Mouse (Mus musculus): ENCODE data around the gene Srsf12. TPM values are rescaled to one million over a fixed set of nuclear protein-coding genes. Genes with fewer than 3 reads are reported as not detected.
A peak's percentile ranks its signal among the peaks of the same experiment; 100 is the strongest.

Gene Srsf12
- polyA plus RNA-seq, 1 experiment from 2014 or later = 2.7 TPM

DNA sequence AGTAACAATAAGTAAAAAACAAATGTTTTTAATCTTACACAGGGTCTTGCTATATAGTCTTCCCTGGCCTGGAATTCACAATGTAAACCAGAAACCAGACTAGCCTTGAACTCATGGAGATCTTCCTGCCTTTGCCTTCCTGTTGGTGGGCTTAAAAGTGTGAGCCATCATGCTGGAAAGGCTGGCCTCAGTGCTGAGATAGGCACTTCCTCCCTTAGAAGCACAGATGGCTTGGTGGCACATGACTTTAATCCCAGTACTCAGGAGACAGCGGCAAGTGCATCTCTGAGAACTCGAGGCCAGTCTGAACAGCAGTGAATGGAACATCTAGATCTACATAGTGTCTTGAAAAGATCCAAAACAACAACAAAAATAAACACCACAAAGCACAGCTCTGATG, 42.1 kb downstream of the Srsf12 start:
- Histone ChIP-seq H3K4me3 (no peak overlapping the region), H3K27ac (replicated peaks) (no peak overlapping the region), H3K36me3 (peaks cover 4% of the 10 kb centered on the region), H3K4me2 (no peak overlapping the region), H3K27me3 (replicated peaks) (no peaks in the 10 kb centered on the region), H3K4me1 (peaks cover 19% of the 10 kb centered on the region), H3K9ac (no peak overlapping the region), H3K9me3 (no peaks in the 10 kb centered on the region)
- WGBS = 71% methylated on average over 2 of the region's 2 CpGs
- ATAC-seq (ENCODE audit: extremely low read depth, insufficient number of reproducible peaks, low FRiP score, low TSS enrichment) = no peak

DNA sequence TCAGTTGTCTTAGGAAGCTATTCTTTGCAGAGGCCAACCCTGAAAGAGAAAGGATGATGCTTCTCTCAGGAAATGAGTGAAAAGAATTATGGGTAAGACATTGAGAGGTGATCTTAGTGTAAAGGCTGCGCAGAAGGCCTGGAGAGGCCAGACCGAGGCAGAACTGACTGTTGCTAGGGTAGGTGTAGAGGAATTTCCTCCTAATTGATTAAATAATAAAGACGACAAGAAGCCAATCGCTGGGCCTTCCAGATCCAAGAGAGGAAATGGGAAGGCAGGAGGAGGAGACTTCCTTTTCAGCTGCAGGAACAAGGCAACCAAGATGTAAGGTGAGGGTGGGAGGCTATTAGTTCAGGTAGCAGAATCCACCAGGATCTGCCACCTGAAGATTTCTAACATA, 45.9 kb downstream of the Srsf12 start:
- Histone ChIP-seq H3K4me3 (no peak overlapping the region), H3K4me2 (no peak overlapping the region), H3K36me3 (no peaks in the 10 kb centered on the region), H3K9ac (no peak overlapping the region), H3K27me3 (replicated peaks) (no peaks in the 10 kb centered on the region), H3K9me3 (no peaks in the 10 kb centered on the region), H3K4me1 (peaks cover 2% of the 10 kb centered on the region; the same call in 1 of the 2 replicates), H3K27ac (replicated peaks) (no peak overlapping the region)
- WGBS = 79% methylated on average over 4 of the region's 4 CpGs
- ATAC-seq (ENCODE audit: extremely low read depth, insufficient number of reproducible peaks, low FRiP score, low TSS enrichment) = no peak

DNA sequence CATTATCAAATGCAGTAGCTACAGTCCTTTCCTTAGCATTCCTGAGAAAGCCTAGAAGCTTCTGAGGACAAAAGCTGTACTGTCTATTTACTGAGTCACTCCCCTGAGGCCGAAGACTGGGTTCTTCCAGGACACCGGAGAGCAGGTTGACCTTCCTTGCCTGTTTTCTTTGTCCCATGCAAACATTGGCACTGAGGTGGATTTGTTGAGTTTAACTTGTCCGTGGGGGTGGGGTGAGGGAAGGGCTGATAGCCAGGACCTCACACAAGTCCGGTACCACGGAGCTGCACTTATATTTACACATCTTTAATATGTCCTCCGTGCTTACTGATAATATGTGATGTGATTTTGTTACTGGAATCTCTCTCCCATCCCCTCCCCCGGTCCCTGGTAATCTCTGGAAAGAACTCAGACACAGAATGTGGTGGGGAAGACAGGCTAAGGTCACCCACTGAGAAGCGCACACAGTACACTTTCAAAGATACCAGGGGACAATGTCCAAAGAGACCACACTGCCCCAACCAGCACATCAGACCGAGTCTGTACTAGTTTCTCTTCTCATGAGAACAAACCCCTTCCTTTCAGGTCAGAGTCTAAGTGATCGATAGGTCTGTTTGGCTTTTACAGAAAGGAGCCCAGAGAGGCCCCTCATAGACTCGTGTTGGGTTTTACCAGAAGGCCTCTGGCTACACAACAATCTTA, 48.6 kb downstream of the Srsf12 start:
- WGBS = 60% methylated on average over 11 of the region's 11 CpGs

DNA sequence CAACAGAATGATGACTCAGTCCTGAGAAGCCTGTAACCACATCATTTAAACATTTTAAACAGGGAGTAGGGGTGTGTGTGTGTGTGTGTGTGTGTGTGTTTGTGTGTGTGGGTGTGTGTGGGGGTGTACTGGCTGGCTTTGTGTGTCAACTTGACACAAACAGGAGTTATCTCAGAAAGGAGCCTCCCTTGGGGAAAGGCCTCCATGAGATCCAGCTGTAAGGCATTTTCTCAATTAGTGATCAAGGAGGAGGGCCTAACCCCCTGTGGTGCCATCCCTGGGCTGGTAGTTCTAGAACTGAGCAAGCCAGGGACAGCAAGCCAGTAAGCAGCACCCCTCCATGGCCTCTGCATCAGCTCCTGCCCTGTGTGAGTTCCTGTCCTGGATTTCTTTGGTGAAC, 51.5 kb downstream of the Srsf12 start:
- Histone ChIP-seq H3K27ac (replicated peaks) (no peak overlapping the region), H3K9me3 (no peaks in the 10 kb centered on the region), H3K36me3 (no peaks in the 10 kb centered on the region), H3K27me3 (replicated peaks) (no peaks in the 10 kb centered on the region), H3K4me2 (no peak overlapping the region), H3K4me1 (peaks cover 19% of the 10 kb centered on the region), H3K4me3 (no peak overlapping the region), H3K9ac (no peak overlapping the region)
- no peak for ATAC-seq (ENCODE audit: extremely low read depth, insufficient number of reproducible peaks, low FRiP score, low TSS enrichment)

More for the DNA sequence above, 48.6 kb downstream of the Srsf12 start:
- H3K9me3 ChIP-seq = no peaks in the 10 kb centered on the region
- no peaks in the 10 kb centered on the region for H3K36me3 ChIP-seq
- no peak for ATAC-seq (ENCODE audit: extremely low read depth, insufficient number of reproducible peaks, low FRiP score, low TSS enrichment)
- no peak overlapping the region for H3K9ac ChIP-seq
- H3K4me3 ChIP-seq = no peak overlapping the region
- H3K27ac ChIP-seq (replicated peaks) = no peak overlapping the region
- H3K27me3 ChIP-seq (replicated peaks) = no peaks in the 10 kb centered on the region
- peaks cover 19% of the 10 kb centered on the region for H3K4me1 ChIP-seq
- H3K4me2 ChIP-seq = no peak overlapping the region

DNA sequence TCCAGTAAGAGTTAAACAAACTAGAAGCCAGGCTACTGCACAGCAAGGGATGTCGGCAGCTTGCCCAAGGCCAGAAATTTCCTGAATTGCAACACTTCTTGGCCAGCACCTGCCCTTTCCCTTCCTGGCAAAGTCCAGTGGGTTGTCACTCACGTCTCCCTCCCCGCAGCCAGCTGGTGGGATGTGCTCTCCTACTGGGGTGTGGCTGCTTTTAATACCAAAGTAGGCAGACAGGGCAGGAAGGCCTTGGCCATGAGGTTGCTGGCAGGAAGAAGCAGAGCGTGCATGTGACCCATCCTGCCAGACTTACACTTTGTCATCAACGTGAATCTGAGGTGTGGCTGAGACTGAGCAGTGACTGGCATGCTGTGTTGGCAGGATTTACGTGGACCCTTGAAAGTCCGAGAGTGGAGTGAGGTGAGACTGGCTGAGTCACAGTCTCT, 52.5 kb downstream of the Srsf12 start:
- Histone ChIP-seq H3K9ac (no peak overlapping the region), H3K4me2 (peak overlapping the region; percentile 30)
- peak; percentile 65; the same call in 1 of the 2 replicates for ATAC-seq (ENCODE audit: extremely low read depth, insufficient number of reproducible peaks, low FRiP score, low TSS enrichment)

DNA sequence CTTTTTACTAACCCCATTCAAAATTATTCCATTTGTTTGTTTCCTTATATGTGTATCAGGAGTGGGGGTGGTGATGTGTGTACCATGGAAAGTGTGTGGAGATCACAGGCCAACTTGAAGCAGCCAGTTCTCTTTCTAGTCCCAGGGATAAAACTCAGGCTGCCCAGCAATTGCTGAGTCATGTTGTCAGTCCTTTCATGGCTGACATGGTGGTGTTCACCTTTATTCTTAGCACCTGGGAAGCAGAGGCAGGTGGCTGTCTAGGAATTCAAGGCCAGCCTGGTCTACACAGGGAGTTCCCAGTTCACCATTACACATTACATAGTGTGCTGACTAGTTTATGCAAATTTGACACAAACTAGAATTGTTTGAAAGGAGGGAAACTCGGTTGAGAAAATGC, 54.1 kb downstream of the Srsf12 start:
- Histone ChIP-seq H3K4me2 (no peak overlapping the region), H3K36me3 (no peaks in the 10 kb centered on the region), H3K4me1 (peaks cover 19% of the 10 kb centered on the region), H3K27ac (replicated peaks) (no peak overlapping the region), H3K4me3 (no peak overlapping the region), H3K9me3 (no peaks in the 10 kb centered on the region), H3K9ac (no peak overlapping the region), H3K27me3 (replicated peaks) (no peaks in the 10 kb centered on the region)
- WGBS = 75% methylated on average over 1 of the region's 1 CpGs
- ATAC-seq (ENCODE audit: extremely low read depth, insufficient number of reproducible peaks, low FRiP score, low TSS enrichment) = no peak

More for the DNA sequence above, 52.5 kb downstream of the Srsf12 start:
- no peak overlapping the region for H3K4me3 ChIP-seq
- 12% methylated on average over 7 of the region's 7 CpGs for WGBS
- no peaks in the 10 kb centered on the region for H3K9me3 ChIP-seq
- H3K4me1 ChIP-seq = peaks cover 19% of the 10 kb centered on the region
- no peaks in the 10 kb centered on the region for H3K36me3 ChIP-seq
- peak overlapping the region; percentile 82 for H3K27ac ChIP-seq (replicated peaks)
- no peaks in the 10 kb centered on the region for H3K27me3 ChIP-seq (replicated peaks)

DNA sequence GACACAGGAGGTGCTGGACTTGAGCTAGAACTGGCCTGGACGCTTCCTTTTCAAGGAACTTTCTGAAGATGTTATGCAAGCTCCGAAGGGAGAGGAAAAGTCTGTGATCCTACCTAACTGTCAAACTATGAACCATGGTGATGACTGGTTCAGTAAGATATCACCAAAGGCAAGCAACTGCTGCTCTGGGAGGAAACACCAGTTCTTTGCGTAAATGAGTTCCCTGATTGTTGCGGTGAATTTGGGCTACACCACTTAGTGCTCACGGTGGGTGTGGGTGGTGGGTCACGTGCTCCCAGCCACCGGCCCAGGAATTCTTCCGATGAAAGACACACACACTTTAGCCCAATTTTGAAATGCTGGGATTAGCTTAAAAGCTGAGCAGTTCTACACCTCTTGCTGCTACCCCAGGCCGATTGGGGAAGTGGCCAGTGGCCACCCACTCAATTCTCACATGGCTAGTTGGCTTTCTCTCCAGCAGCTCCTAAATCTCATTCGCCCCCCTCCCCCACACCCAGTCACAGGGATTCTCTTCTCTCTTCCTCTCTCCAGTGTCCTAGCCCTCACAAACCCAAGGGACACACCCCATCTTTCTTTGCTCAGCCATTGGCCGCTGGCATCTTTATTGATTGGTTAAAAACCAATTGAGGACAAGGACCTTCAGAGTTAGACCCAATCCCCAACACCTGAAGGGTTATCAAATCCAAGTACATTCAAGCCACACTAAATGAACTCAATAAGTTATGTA, 56.4 kb downstream of the Srsf12 start:
- H3K36me3 ChIP-seq = no peaks in the 10 kb centered on the region
- no peaks in the 10 kb centered on the region for H3K27me3 ChIP-seq (replicated peaks)
- no peaks in the 10 kb centered on the region for H3K9me3 ChIP-seq
- H3K4me1 ChIP-seq = peaks cover 19% of the 10 kb centered on the region
- H3K9ac ChIP-seq = no peak overlapping the region
- no peak overlapping the region for H3K4me3 ChIP-seq
- no peak overlapping the region for H3K4me2 ChIP-seq
- no peak overlapping the region for H3K27ac ChIP-seq (replicated peaks)
- ATAC-seq (ENCODE audit: extremely low read depth, insufficient number of reproducible peaks, low FRiP score, low TSS enrichment) = no peak
- WGBS = 78% methylated on average over 11 of the region's 11 CpGs

DNA sequence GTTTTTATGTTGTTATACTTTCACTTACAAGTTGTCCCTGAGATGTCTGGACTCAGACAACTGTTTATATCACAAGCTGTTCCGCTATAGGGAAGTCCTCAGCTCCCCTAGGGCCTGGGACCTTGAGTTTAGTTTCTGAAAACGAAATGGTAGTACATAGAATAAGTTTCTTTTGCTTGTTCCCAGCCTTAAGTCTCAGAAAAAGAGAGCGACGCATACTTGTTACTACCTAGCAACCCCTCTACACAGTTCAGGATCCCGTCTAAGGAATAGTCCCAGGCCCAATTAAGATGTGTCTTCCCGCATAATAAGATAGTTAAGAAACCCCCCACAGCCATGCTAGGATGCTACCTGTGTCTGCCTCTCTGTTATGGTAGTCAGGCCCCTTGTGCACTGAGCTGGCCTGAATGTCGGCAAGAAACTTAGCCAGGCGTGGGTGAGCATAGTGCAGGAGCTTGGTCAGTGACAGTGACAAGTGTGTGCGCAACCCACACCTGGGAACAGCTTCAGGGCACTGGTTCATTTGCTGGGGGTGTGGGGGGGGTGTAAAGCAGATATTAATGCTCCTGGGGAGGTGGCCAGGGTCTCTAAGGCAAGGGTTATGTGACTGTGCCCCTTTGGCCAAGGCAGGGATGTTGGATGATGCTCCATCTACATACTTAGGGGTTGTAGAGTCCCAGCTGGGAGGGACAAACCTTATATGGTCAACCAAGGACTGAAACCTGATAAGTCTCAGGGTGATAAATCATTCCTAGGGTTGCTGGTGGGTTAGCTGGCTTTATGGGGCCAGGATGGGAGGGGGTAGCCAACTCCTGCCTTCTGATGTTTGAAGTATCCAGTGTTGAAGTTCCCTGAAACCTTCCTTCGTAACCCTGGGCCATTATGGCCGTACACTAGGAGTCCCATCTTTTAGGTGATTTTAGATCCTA, 61.9 kb downstream of the Srsf12 start:
- H3K36me3 ChIP-seq = no peaks in the 10 kb centered on the region
- H3K9me3 ChIP-seq = no peaks in the 10 kb centered on the region
- no peak overlapping the region for H3K4me2 ChIP-seq
- no peak overlapping the region for H3K4me3 ChIP-seq
- no peaks in the 10 kb centered on the region for H3K27me3 ChIP-seq (replicated peaks)
- 75% methylated on average over 11 of the region's 11 CpGs for WGBS
- H3K27ac ChIP-seq (replicated peaks) = no peak overlapping the region
- ATAC-seq (ENCODE audit: extremely low read depth, insufficient number of reproducible peaks, low FRiP score, low TSS enrichment) = no peak
- H3K9ac ChIP-seq = no peak overlapping the region
- no peaks in the 10 kb centered on the region for H3K4me1 ChIP-seq

DNA sequence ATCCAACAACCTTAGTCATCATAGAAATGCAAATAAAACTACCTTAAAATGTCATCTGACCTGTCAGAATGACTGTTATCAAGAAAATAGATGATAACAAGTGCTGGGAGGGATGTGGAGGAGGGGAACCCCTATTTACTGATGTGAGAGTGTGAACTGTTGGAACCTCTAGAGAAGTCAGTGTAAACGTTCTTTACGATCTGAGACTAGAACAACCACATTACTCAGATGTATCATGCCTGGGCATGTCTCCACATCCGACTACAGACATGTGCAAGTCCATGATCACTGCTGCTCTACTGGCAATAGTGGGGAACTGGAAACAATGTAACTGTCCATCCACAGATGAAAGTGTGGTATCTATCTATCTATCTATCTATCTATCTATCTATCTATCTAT, 64.6 kb downstream of the Srsf12 start:
- 74% methylated on average over 3 of the region's 3 CpGs for WGBS
- Histone ChIP-seq H3K36me3 (no peaks in the 10 kb centered on the region), H3K4me3 (no peak overlapping the region), H3K9ac (no peak overlapping the region), H3K27me3 (replicated peaks) (no peaks in the 10 kb centered on the region), H3K9me3 (no peaks in the 10 kb centered on the region), H3K4me1 (no peaks in the 10 kb centered on the region), H3K4me2 (no peak overlapping the region), H3K27ac (replicated peaks) (no peak overlapping the region)
- ATAC-seq (ENCODE audit: extremely low read depth, insufficient number of reproducible peaks, low FRiP score, low TSS enrichment) = no peak

DNA sequence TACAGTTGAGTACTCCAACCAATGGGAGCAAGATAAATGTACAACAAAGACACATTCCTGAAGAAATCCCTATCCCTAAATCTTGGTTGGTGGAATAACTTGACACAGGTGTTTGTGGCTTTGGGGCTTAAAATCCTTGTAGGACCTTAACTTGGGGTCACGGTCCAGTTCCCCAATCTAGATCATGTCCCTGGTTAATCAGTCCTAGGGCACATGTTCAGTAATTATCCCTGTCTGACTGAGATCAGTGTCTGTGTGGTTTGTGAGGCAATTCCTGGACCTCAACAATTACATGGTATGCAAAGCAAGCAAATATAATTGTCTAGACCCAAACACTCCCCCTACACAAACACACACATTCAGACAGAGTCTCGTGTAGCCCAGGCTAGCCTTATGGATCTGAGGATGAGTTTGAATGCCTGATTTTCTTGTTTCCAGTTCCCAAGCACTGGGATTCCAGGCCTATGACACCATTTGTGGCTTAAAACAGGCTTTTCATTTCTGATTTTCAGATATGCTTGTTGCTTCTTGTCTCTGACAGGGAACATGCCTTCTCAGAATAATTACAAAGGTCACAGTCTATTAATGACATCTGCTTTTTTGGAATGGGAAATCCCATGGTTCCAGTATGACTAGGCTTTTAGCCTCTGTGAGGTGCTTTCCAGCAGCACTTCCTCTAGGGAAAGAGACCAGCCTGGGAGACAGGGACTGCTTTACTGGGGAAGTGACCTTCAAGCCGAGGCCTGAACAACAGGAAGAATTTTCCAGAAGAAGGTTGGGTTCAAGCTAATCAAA, 73.3 kb downstream of the Srsf12 start:
- Histone ChIP-seq H3K27me3 (replicated peaks) (no peaks in the 10 kb centered on the region), H3K36me3 (no peaks in the 10 kb centered on the region), H3K9me3 (no peaks in the 10 kb centered on the region), H3K27ac (replicated peaks) (no peak overlapping the region), H3K9ac (no peak overlapping the region), H3K4me3 (no peak overlapping the region), H3K4me2 (no peak overlapping the region), H3K4me1 (peaks cover 4% of the 10 kb centered on the region)
- ATAC-seq (ENCODE audit: extremely low read depth, insufficient number of reproducible peaks, low FRiP score, low TSS enrichment) = no peak
- 71% methylated on average over 3 of the region's 3 CpGs for WGBS

Measured in heart, embryonic 13.5 days (tissue).